Mouse (Mus musculus) lung, adult 2 months (tissue): Measurements from ENCODE around the gene Keap1. TPM values are rescaled to one million over a fixed set of nuclear protein-coding genes. Genes with fewer than 3 reads are reported as not detected.

Source experiments
- DNase-seq: peaks from one replicate; pipeline ENCODE4 v3.0.0; 2022
- H3K4me1 ChIP-seq: fragments of 200-500 bp; 2 replicates; pipeline ENCODE4 v1.6.1; 2011; ENCODE audit warnings: low read length; ENCODE audit not compliant: control insufficient read depth, insufficient read depth
- H3K4me3 ChIP-seq: fragments of 200-500 bp; replicated peaks from 2 replicates; pipeline ENCODE3; 2011; ENCODE audit warnings: low read depth, mild to moderate bottlenecking, control low read depth, low read length; ENCODE audit errors: extremely low read depth
- CTCF ChIP-seq: fragments of 200-500 bp; IDR thresholded peaks from 2 replicates; pipeline ENCODE4 v1.5.1; 2011; ENCODE audit warnings: mild to moderate bottlenecking, low read length, control low read depth; ENCODE audit not compliant: insufficient read depth
- POLR2A ChIP-seq: fragments of 200-500 bp; IDR thresholded peaks from 2 replicates; pipeline ENCODE4 v1.6.1; 2011; ENCODE audit warnings: low read depth, mild to moderate bottlenecking, control low read depth, low read length, borderline replicate concordance; ENCODE audit errors: extremely low read depth
- WGBS: fragments of 180-500 bp; shearing (Covaris S2); methylation state at CpG from one replicate; pipeline ENCODE4 v1.1.7; 2018; 5-methylcytosine and 5-hydroxymethylcytosine counted together
- polyA plus RNA-seq: library from polyadenylated mRNA; depleted of rRNA; stranded (reverse); fragments of >200 nt; gene quantifications from 2 replicates; pipeline ENCODE4 v1.2.3, GENCODE M21; 2012; rRNA removed

Keap1 gene
- 81.2 and 88.3 TPM in 2 replicates for polyA plus RNA-seq

GRCm38 (mm10) chr9:21238733-21239464, at the start of gene Keap1:
Gene Keap1 (minus strand): TSS chr9:21239361.
- Histone ChIP-seq H3K4me1 (peaks cover 20% of the 10 kb centered on the region), H3K4me3 (peak within 1 kb of the TSS; percentile 79)
- TF ChIP-seq POLR2A, result peak; percentile 54; the same call in 1 of the 2 replicates
- no peak for TF ChIP-seq CTCF
- DNase-seq, result peak; percentile 88
- under 1% methylated on average over 90 of the region's 90 CpGs for WGBS

DNA sequence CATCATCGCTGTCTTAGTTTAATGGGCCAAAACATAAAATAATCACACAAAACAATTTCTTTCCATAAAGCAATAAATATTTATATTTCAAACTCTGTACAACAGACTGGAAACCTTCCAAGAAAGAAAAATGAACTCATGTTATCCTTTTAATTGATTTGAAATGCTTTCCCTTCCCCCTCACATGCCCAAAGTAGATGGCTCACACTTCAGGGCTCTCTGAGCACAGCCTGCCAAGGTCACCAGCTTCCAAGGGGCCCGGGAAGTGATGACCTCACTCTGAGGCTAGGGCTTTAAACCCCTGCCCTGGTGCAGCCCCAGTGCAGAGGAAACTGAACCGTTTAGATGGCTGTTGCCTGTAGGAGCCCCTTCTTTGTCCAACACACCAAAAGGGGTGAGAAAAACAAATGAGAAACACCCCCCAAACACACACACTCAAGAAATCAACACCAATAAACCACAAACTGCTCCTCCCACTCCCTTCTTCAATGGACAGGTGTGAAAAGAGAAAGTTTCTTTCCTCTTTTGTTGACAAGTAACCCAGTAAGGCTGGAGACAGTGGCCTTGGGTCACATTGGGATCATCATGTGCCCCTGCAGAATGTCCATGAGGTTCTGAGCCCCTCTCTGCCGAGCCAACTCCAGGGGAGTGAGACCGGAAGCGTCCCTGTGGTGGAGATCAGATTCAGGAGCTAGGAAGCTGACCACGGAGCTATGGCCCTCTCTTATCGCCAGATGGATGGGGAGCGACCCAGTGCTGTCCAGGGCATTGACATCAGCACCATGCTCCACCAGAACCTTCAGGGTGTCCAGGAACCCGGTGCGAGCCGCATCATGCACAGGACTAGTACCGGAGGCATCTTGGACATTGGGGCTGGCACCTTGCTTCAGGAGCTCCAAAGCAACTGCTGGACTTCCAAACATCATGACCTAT, 49.5 kb upstream of the Keap1 start:
- no peak for DNase-seq
- WGBS, result 63% methylated on average over 13 of the region's 13 CpGs

GRCm38 (mm10) chr9:21287571-21288402, 48.6 kb upstream of the Keap1 start, which contains the start of gene Kri1:
Gene Kri1 (minus strand): TSS chr9:21287969.
- Histone ChIP-seq H3K4me1 (peaks cover 12% of the 10 kb centered on the region; the same call in 1 of the 2 replicates), H3K4me3 (peak within 1 kb of the TSS; percentile 95)
- TF ChIP-seq CTCF, result no peak
- TF ChIP-seq POLR2A, result peak; percentile 88
- DNase-seq, result peak; percentile 98
- under 1% methylated on average over 59 of the region's 59 CpGs for WGBS

More for the DNA sequence above, 49.5 kb upstream of the Keap1 start:
- peaks cover 12% of the 10 kb centered on the region; the same call in 1 of the 2 replicates for H3K4me1 ChIP-seq
- peak overlapping the region; percentile 68 for H3K4me3 ChIP-seq
- no peak for TF ChIP-seq CTCF
- no peak for TF ChIP-seq POLR2A

- Histone ChIP-seq H3K4me3 (no peak overlapping the region), H3K4me1 (peaks cover 12% of the 10 kb centered on the region; the same call in 1 of the 2 replicates)
- TF ChIP-seq CTCF (no peak), POLR2A (no peak)
- no peak for DNase-seq
- WGBS, result 41% methylated on average over 3 of the region's 3 CpGs
Measured at GRCm38 (mm10) chr9:21286753-21287152, 47.6 kb upstream of the Keap1 start.

GRCm38 (mm10) chr9:21283994-21284393, 44.8 kb upstream of the Keap1 start:
- no peak overlapping the region for H3K4me3 ChIP-seq
- no peak for DNase-seq
- 81% methylated on average over 3 of the region's 3 CpGs for WGBS
- TF ChIP-seq CTCF (no peak), POLR2A (no peak)
- peaks cover 10% of the 10 kb centered on the region; the same call in 1 of the 2 replicates for H3K4me1 ChIP-seq

DNA sequence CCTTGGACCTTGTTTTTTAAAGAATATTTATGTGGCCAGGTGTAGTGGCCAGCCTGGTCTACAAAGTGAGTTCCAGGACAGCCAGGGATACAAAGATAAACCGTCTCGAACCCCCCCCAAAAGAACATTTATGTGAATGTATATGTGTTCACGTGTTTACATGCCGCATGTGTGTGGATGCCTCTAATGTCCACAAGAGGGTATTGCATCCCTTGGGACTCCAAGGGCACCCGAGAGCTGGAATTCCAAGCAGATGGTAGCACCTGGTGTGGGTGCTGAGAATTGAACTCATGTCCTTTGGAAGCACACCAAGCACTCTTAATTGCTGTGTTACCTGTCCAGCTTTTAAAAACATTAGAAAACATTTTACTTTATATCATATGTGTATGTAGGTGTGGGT, 44.4 kb upstream of the Keap1 start:
- WGBS, result 90% methylated on average over 5 of the region's 5 CpGs
- DNase-seq, result no peak
- TF ChIP-seq CTCF, result no peak
- no peak for TF ChIP-seq POLR2A
- no peak overlapping the region for H3K4me3 ChIP-seq
- H3K4me1 ChIP-seq, result peaks cover 8% of the 10 kb centered on the region; the same call in 1 of the 2 replicates

- DNase-seq, result no peak
- TF ChIP-seq CTCF, result no peak
- TF ChIP-seq POLR2A, result no peak
- WGBS, result 75% methylated on average over 5 of the region's 5 CpGs
- no peak overlapping the region for H3K4me3 ChIP-seq
- no peaks in the 10 kb centered on the region for H3K4me1 ChIP-seq
Measured at GRCm38 (mm10) chr9:21277776-21278175, 38.6 kb upstream of the Keap1 start.

DNA sequence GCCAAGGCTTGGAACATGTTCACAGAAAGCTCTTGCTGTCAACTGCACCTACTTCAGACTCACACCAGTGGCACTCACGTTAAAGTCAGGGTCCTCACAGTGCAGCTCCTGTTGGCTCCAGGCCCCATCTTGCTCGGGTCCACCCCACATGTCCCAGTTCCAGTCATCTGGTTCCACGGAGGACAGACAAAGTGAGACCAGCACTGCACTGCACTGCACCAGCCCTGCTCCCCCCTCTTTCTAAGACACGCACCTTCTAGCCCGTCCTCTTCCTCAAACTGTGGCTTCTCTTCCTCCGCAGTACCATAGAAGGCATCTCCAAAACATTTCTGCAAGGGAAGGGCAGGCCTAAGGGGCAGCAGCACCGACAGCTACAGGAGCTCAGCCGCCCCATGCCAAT, 37.1 kb upstream of the Keap1 start:
- Histone ChIP-seq H3K4me1 (no peaks in the 10 kb centered on the region), H3K4me3 (no peak overlapping the region)
- no peak for DNase-seq
- TF ChIP-seq CTCF, result no peak
- no peak for TF ChIP-seq POLR2A
- 81% methylated on average over 8 of the region's 8 CpGs for WGBS
